Mouse (Mus musculus) Patski (cell line): ENCODE measurements around the gene Olfr1416. TPM values are rescaled to one million over a fixed set of nuclear protein-coding genes. Genes with fewer than 3 reads are reported as not detected.
A peak's percentile ranks its signal among the peaks of the same experiment; 100 is the strongest.
"Not testable (repeated sequence)": the region's sequence is repeated elsewhere in the genome, so short reads cannot be mapped to it uniquely, and the experiment has no call there.

Experiments used
- ATAC-seq: fragments of 100-300 bp; one replicate; pipeline ENCODE4 v1.8.0; 2021
- CTCF ChIA-PET: fragments of 350-600 bp; sonication (Branson Sonifier 250); formaldehyde crosslinking; loops from one replicate; lab custom pipeline; 2022; ENCODE audit warnings: inconsistent platforms; lab: Charles Lee
- POLR2A ChIA-PET: fragments of 350-600 bp; sonication (Branson Sonifier 250); formaldehyde crosslinking; loops from one replicate; lab custom pipeline; 2022; ENCODE audit warnings: antibody characterized with exemption, inconsistent platforms; lab: Charles Lee
- DNase-seq: peaks from one replicate; pipeline ENCODE4 v3.0.0-alpha.2; 2011; ENCODE audit warnings: low read depth, low spot score
- H3K27me3 ChIP-seq: fragments of 371-371 bp; one replicate; pipeline ENCODE4 v1.5.1; 2021
- CTCF ChIP-seq: fragments of 100-300 bp; IDR thresholded peaks from one replicate; pipeline ENCODE4 v1.5.1; 2021
- in situ Hi-C: fragments of 300-500 bp; cut with MboI; formaldehyde crosslinking; loops from 3 replicates; pipeline ENCODE4 v1.11.1; 2018; ENCODE audit warnings: low pct_unique_long_range_greater_than_20kb, mixed read lengths
- polyA plus RNA-seq: library from polyadenylated mRNA; unstranded; gene quantifications from one replicate; pipeline ENCODE4 v1.2.3, GENCODE M21; 2021

Gene Olfr1416
- not detected for polyA plus RNA-seq

GRCm38 (mm10) chr1:92485013-92485412 lies at the start of gene Olfr1416:
TSS of gene Olfr1416 (minus strand) at chr1:92485113.
- in situ Hi-C loops: no loop called here
- H3K27me3 ChIP-seq: peaks cover 12% of the 10 kb centered on the region
- DNase-seq (no peak), ATAC-seq (no peak)
- ChIA-PET CTCF (no interaction called here), POLR2A (no interaction called here)
- TF ChIP-seq CTCF: no peak

GRCm38 (mm10) chr1:92523764-92524163 lies 38.9 kb upstream of the Olfr1416 start:
- no peak for TF ChIP-seq CTCF
- DNase-seq (no peak), ATAC-seq (no peak)
- CTCF ChIA-PET: no interaction called here
- peaks cover 15% of the 10 kb centered on the region for H3K27me3 ChIP-seq
- POLR2A ChIA-PET: no interaction called here
- in situ Hi-C loops: loop anchor here (25.0 kb wide), 1 partner anchor 364 kb away; no protein-coding TSS in a partner anchor

- TF ChIP-seq CTCF: peak; percentile 80
- ChIA-PET POLR2A (interaction anchor here (0.7 to 1.0 kb wide), 2 partner anchors 13 to 87 kb away, joined by 3 read pairs; no protein-coding TSS in a partner anchor), CTCF (interaction anchor here (0.8 to 3.1 kb wide), 6 partner anchors 13 to 132 kb away, joined by 3 to 17 read pairs (median 6); partner anchors contain the start of gene Otos)
- ATAC-seq: no peak
- DNase-seq: no peak
- in situ Hi-C loops: loop anchor here (25.0 kb wide), 1 partner anchor 366 kb away; no protein-coding TSS in a partner anchor
- H3K27me3 ChIP-seq: peaks cover 19% of the 10 kb centered on the region
Measured at GRCm38 (mm10) chr1:92521376-92521775, 36.5 kb upstream of the Olfr1416 start.

GRCm38 (mm10) chr1:92519046-92519445 lies 34.1 kb upstream of the Olfr1416 start:
- no peak for ATAC-seq
- POLR2A ChIA-PET: no interaction called here
- no peak for TF ChIP-seq CTCF
- H3K27me3 ChIP-seq: peaks cover 14% of the 10 kb centered on the region
- CTCF ChIA-PET: no interaction called here
- no peak for DNase-seq
- in situ Hi-C loops: loop anchor here (25.0 kb wide), 1 partner anchor 368 kb away; no protein-coding TSS in a partner anchor

- in situ Hi-C loops: loop anchor here (25.0 kb wide), 1 partner anchor 369 kb away; no protein-coding TSS in a partner anchor
- no peak for ATAC-seq
- no peak for TF ChIP-seq CTCF
- H3K27me3 ChIP-seq: peaks cover 15% of the 10 kb centered on the region
- CTCF ChIA-PET: no interaction called here
- POLR2A ChIA-PET: no interaction called here
- DNase-seq: no peak
Measured at GRCm38 (mm10) chr1:92518561-92518960, 33.6 kb upstream of the Olfr1416 start, which contains the start of gene Olfr1414. TSS of gene Olfr1414 (minus strand) at chr1:92518661.

- peaks cover 26% of the 10 kb centered on the region for H3K27me3 ChIP-seq
- TF ChIP-seq CTCF: no peak
- ChIA-PET POLR2A (no interaction called here), CTCF (no interaction called here)
- ATAC-seq: no peak
- no peak for DNase-seq
- in situ Hi-C loops: loop anchor here (25.0 kb wide), 1 partner anchor 372 kb away; no protein-coding TSS in a partner anchor
Measured at GRCm38 (mm10) chr1:92515390-92515789, 30.5 kb upstream of the Olfr1416 start.

- ATAC-seq, CTCF ChIA-PET, POLR2A ChIA-PET, DNase-seq: not testable (repeated sequence)
- peaks cover 35% of the 10 kb centered on the region for H3K27me3 ChIP-seq
- in situ Hi-C loops: loop anchor here (25.0 kb wide), 1 partner anchor 376 kb away; no protein-coding TSS in a partner anchor
Measured at GRCm38 (mm10) chr1:92511646-92512045, 26.7 kb upstream of the Olfr1416 start.

GRCm38 (mm10) chr1:92496001-92496400 lies 11.1 kb upstream of the Olfr1416 start, which contains the start of gene Olfr1415:
TSS of gene Olfr1415 (minus strand) at chr1:92496101.
- ATAC-seq (no peak), DNase-seq (no peak)
- H3K27me3 ChIP-seq: peaks cover 14% of the 10 kb centered on the region
- CTCF ChIA-PET: no interaction called here
- POLR2A ChIA-PET: interaction anchor here (0.7 kb wide), 1 partner anchor 21 kb away, joined by 5 read pairs; no protein-coding TSS in a partner anchor
- in situ Hi-C loops: no loop called here
- no peak for TF ChIP-seq CTCF

- H3K27me3 ChIP-seq: peaks cover 26% of the 10 kb centered on the region
- CTCF ChIA-PET: interaction anchor here (1.0 kb wide), 1 partner anchor 10 kb away, joined by 3 read pairs; no protein-coding TSS in a partner anchor
- in situ Hi-C loops: no loop called here
- TF ChIP-seq CTCF: no peak
- DNase-seq (no peak), ATAC-seq (no peak)
- POLR2A ChIA-PET: interaction anchor here (0.6 to 0.7 kb wide), 2 partner anchors 194 to 318 kb away, joined by 3 to 4 read pairs; no protein-coding TSS in a partner anchor
Measured at GRCm38 (mm10) chr1:92474066-92474578, 10.8 kb downstream of the Olfr1416 start.

GRCm38 (mm10) chr1:92473165-92474041 lies 11.5 kb downstream of the Olfr1416 start, which contains the start of gene Ndufa10:
TSS of gene Ndufa10 (minus strand) at chr1:92473860.
- peak; percentile 74 for ATAC-seq
- CTCF ChIA-PET: interaction anchor here (1.0 kb wide), 1 partner anchor 11 kb away, joined by 3 read pairs; no protein-coding TSS in a partner anchor
- H3K27me3 ChIP-seq: peaks cover 20% of the 10 kb centered on the region
- no peak for TF ChIP-seq CTCF
- peak; percentile 77 for DNase-seq
- POLR2A ChIA-PET: interaction anchor here (0.6 to 0.7 kb wide), 2 partner anchors 195 to 317 kb away, joined by 3 to 4 read pairs; no protein-coding TSS in a partner anchor
- in situ Hi-C loops: no loop called here
